Mouse (Mus musculus) kidney, postnatal 0 days (tissue): ENCODE measurements around the gene Zfp42. TPM values are rescaled to one million over a fixed set of nuclear protein-coding genes. Genes with fewer than 3 reads are reported as not detected.

Experiments
- ATAC-seq: fragments of 200-750 bp; cut with Nextera tagmentation; replicated peaks from 2 replicates; pipeline ENCODE4 v1.8.0; 2017; ENCODE audit warnings: low read depth, moderate number of reproducible peaks, moderate TSS enrichment, moderate library complexity; ENCODE audit not compliant: low FRiP score
- DNase-seq: peaks from one replicate; pipeline ENCODE4 v3.0.0-alpha.2; 2016; ENCODE audit warnings: low spot score
- H3K27ac ChIP-seq: fragments of 300-500 bp; sonication (generic); 2 replicates; pipeline ENCODE4 v1.5.1; 2014; ENCODE audit warnings: mild to moderate bottlenecking
- H3K27me3 ChIP-seq: fragments of 300-500 bp; sonication (generic); 2 replicates; pipeline ENCODE4 v1.6.1; 2014; ENCODE audit warnings: low read length, mixed read lengths; ENCODE audit not compliant: insufficient read depth
- H3K36me3 ChIP-seq: fragments of 300-500 bp; sonication (generic); 2 replicates; pipeline ENCODE4 v1.6.1; 2014; ENCODE audit warnings: low read length, mixed read lengths; ENCODE audit not compliant: insufficient read depth
- H3K4me1 ChIP-seq: fragments of 300-500 bp; sonication (generic); replicated peaks from 2 replicates; pipeline ENCODE4 v1.6.1; 2014; ENCODE audit warnings: antibody characterized with exemption, low read length, mixed read lengths; ENCODE audit not compliant: insufficient read depth
- H3K4me2 ChIP-seq: fragments of 300-500 bp; sonication (generic); 2 replicates; pipeline ENCODE4 v1.6.1; 2014; ENCODE audit warnings: mild to moderate bottlenecking, low read length, moderate library complexity, mixed read lengths
- H3K4me3 ChIP-seq: fragments of 300-500 bp; sonication (generic); replicated peaks from 2 replicates; pipeline ENCODE4 v1.5.1; 2014; ENCODE audit warnings: low read depth, low read length
- H3K9ac ChIP-seq: fragments of 300-500 bp; sonication (generic); 2 replicates; pipeline ENCODE4 v1.6.1; 2014; ENCODE audit warnings: low read depth, low read length
- H3K9me3 ChIP-seq: fragments of 300-500 bp; sonication (generic); replicated peaks from 2 replicates; pipeline ENCODE4 v1.6.1; 2016; ENCODE audit warnings: low read length, inconsistent platforms, mixed read lengths
- CTCF ChIP-seq: IDR thresholded peaks from 2 replicates; pipeline ENCODE4 v1.5.1; 2016; ENCODE audit warnings: antibody characterized with exemption, low read depth, mild to moderate bottlenecking, moderate library complexity
- WGBS: fragments of 180-500 bp; shearing (Covaris S2); extraction: QIAGEN DNeasy Blood & Tissue Kit; methylation state at CpG from one replicate; pipeline ENCODE4 v1.1.7; 2014; 5-methylcytosine and 5-hydroxymethylcytosine counted together
- polyA plus RNA-seq: library from polyadenylated mRNA; unstranded; fragments of >200 nt; fragmentation: Nextera tagmentation; extraction: Ambion mirVana; gene quantifications from 2 replicates; pipeline ENCODE4 v1.2.1, GENCODE M21; 2015

Gene Zfp42
- polyA plus RNA-seq, 1 experiment from 2014 or later = not detected

DNA sequence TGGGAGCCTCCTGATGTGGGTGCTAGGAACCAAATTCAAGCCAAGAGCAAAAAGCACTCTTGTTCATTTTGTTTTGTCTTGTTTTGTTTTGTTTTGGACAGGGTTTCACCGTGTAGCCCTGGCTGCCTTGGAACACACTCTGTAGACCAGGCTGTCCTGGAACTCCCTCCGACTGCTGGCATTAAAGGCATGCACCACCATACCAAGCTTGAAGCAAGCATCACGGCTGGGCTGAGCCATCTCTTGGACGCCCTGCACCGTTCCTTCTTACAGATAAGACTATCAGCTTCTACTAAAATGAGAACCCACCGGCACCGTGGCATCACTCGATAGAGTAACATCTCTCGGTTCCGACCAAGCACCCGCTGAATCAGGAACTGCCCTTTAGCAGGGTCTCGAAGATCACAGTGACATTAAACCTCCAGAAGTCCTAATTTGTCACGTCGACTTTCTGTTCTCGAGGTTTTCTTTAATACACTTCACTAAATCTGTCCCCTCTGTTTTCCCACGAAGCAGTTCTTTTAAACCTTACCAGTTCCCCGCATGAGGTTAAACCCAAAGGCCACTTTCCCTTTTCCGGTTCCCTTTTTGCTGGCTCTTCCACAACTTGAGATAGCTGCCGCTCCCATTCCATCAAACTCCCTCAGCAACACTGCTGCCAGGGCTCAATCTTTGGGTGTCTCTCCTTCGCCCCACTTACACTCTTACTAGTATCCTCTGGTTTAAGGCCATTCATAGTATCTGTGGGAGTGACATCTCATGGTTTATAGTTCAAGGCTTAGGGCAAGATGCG is 23.3 kb upstream of the Zfp42 start:
- 89% methylated on average over 21 of the region's 21 CpGs for WGBS
- no peak overlapping the region for H3K4me3 ChIP-seq
- ATAC-seq (no peak), DNase-seq (no peak)
- no peak overlapping the region for H3K9ac ChIP-seq
- no peaks in the 10 kb centered on the region for H3K9me3 ChIP-seq
- H3K27ac ChIP-seq = no peak overlapping the region
- no peaks in the 10 kb centered on the region for H3K36me3 ChIP-seq
- H3K4me1 ChIP-seq = no peaks in the 10 kb centered on the region
- no peaks in the 10 kb centered on the region for H3K27me3 ChIP-seq
- no peak overlapping the region for H3K4me2 ChIP-seq
- TF ChIP-seq CTCF = no peak

DNA sequence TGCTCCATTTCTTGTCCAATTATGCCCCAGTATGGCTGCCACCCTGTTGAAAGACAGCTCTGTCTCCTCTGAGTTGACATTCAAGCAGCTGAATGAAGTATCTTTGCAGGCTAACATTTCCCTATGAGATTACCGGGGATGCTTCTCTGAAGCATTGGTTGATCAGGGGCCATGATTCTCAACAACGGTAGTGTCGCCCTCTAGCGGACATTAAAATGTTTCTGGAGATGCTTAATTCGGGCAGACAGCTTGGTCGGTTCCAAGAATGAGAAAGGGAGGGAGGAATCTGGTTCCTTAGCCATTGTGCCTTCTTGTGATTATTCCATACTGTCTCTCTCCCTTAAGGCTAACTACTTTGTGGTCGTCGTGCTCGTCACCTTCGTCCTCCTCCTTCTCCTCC is 21.9 kb upstream of the Zfp42 start:
- ATAC-seq (no peak), DNase-seq (no peak)
- no peaks in the 10 kb centered on the region for H3K9me3 ChIP-seq
- H3K4me1 ChIP-seq = no peaks in the 10 kb centered on the region
- H3K4me2 ChIP-seq = no peak overlapping the region
- no peaks in the 10 kb centered on the region for H3K36me3 ChIP-seq
- TF ChIP-seq CTCF = no peak
- 81% methylated on average over 10 of the region's 10 CpGs for WGBS
- no peak overlapping the region for H3K9ac ChIP-seq
- no peak overlapping the region for H3K4me3 ChIP-seq
- H3K27me3 ChIP-seq = no peaks in the 10 kb centered on the region
- no peak overlapping the region for H3K27ac ChIP-seq

DNA sequence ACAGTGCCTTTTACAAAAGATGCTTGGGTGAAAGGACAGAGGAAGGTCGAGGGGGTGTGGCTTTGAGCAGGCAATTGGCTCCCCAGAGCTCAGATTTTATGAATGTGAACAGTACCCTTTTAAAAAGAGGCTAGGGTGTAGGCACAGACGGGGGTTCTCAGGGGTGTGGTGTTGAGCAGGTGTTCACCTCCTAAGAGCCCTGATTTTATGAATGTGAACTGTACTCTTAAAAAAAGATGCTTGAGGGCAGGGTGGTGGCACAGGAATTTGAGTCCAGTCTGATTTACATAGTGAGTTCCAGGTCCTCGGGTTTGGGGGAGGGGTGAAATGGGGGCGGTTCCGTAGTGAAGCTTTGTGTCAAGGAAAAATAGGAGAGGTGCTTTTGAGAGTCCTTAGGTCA is 14.0 kb upstream of the Zfp42 start:
- Histone ChIP-seq H3K27me3 (no peaks in the 10 kb centered on the region), H3K4me2 (no peak overlapping the region), H3K27ac (no peak overlapping the region), H3K4me1 (no peaks in the 10 kb centered on the region), H3K4me3 (no peak overlapping the region), H3K9ac (no peak overlapping the region), H3K9me3 (no peaks in the 10 kb centered on the region), H3K36me3 (no peaks in the 10 kb centered on the region)
- 78% methylated on average over 5 of the region's 5 CpGs for WGBS
- ATAC-seq (no peak), DNase-seq (no peak)
- no peak for TF ChIP-seq CTCF

DNA sequence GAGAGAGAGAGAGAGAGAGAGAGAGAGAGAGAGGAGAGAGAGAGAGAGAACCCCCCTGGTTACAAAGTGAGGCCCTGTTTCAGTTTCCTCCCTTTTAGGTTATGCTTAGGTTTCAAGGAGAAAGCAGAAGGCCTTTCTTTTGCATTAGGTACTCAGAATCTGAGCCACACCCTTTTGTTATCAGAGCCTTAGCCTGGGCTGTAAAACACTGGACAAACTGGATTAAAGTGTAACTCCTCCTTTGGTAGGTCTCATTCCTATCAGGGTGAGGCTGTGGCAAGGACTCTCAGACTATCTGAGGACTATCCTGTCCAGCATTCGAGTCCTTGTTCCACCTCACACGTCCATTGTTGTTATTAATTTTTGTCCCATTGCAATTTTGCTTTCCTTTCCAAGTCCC is 1.4 kb upstream of the Zfp42 start:
- Histone ChIP-seq H3K4me2 (no peak overlapping the region), H3K9ac (no peak overlapping the region), H3K4me3 (no peak overlapping the region), H3K27ac (no peak overlapping the region), H3K9me3 (no peaks in the 10 kb centered on the region), H3K4me1 (no peaks in the 10 kb centered on the region), H3K27me3 (no peaks in the 10 kb centered on the region), H3K36me3 (no peaks in the 10 kb centered on the region)
- WGBS = 88% methylated on average over 2 of the region's 2 CpGs
- ATAC-seq (no peak), DNase-seq (no peak)
- no peak for TF ChIP-seq CTCF

DNA sequence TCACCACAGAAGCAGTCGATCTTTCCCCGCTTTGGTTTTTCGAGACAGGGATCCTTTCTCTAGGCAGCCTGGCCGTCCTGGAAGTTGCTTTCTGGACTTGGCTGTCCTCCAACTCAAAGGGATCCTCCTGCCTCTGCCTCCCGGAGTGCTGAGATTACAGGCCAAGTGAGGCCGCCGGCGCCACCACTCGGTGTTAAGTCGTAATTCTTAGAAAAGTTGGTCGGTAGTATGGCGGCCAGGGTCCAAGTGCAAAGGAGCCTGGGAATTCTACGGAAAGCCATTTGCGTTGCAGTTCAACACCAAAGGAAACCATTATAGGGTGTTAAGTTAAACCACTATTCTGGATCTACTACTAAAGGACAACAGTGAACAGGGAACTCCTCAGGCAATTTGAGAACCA is 1.1 kb downstream of the Zfp42 start:
- 96% methylated on average over 14 of the region's 14 CpGs for WGBS
- TF ChIP-seq CTCF = no peak
- no peak overlapping the region for H3K27ac ChIP-seq
- no peaks in the 10 kb centered on the region for H3K27me3 ChIP-seq
- H3K9ac ChIP-seq = no peak overlapping the region
- H3K9me3 ChIP-seq = no peaks in the 10 kb centered on the region
- H3K4me3 ChIP-seq = no peak overlapping the region
- ATAC-seq (no peak), DNase-seq (no peak)
- H3K4me2 ChIP-seq = no peak overlapping the region
- H3K4me1 ChIP-seq = no peaks in the 10 kb centered on the region
- no peaks in the 10 kb centered on the region for H3K36me3 ChIP-seq

DNA sequence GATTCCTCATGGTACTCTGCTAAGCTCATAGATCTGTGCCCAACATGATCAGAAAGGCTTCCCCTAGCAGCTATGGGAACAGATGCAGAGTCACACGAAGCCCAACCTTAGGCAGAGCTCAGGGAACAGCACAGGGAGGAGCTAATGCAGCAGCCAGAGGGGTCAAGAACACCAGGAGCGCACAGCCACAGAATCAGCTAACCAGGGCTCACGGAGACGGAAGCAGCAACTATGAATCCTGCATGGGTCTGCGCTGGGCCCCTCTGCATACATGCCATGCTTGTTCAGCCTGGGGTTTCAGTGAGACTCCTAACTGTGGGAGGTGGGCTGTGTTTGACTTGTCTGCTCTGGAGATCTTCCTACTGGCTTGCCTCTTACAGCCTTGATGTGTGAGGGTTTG is 7.0 kb downstream of the Zfp42 start:
- no peak overlapping the region for H3K9ac ChIP-seq
- no peak for TF ChIP-seq CTCF
- no peaks in the 10 kb centered on the region for H3K9me3 ChIP-seq
- ATAC-seq = no peak
- H3K4me1 ChIP-seq = no peaks in the 10 kb centered on the region
- H3K27ac ChIP-seq = no peak overlapping the region
- H3K27me3 ChIP-seq = no peaks in the 10 kb centered on the region
- 50% methylated on average over 5 of the region's 5 CpGs for WGBS
- DNase-seq = no peak
- no peak overlapping the region for H3K4me2 ChIP-seq
- no peaks in the 10 kb centered on the region for H3K36me3 ChIP-seq
- no peak overlapping the region for H3K4me3 ChIP-seq

DNA sequence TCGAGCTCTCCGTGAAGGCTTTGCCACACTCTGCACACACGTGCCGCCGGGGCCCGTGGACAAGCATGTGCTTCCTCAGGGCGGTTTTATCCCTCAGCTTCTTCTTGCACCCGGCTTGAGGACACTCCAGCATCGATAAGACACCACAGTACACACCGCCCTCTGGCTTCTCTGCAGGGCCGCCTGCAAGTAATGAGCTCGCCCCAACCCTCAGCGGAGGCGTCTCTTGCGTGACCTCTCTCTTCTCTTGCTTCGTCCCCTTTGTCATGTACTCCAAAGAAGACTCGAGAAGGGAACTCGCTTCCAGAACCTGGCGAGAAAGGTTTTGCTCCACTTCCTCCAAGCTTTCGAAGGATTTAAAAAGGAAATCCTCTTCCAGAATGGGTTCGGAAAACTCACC is 11.0 kb downstream of the Zfp42 start:
- Histone ChIP-seq H3K4me1 (no peaks in the 10 kb centered on the region), H3K27ac (no peak overlapping the region), H3K9me3 (no peaks in the 10 kb centered on the region), H3K4me2 (no peak overlapping the region), H3K36me3 (no peaks in the 10 kb centered on the region), H3K4me3 (no peak overlapping the region), H3K9ac (no peak overlapping the region), H3K27me3 (no peaks in the 10 kb centered on the region)
- WGBS = 92% methylated on average over 21 of the region's 21 CpGs
- TF ChIP-seq CTCF = no peak
- DNase-seq = no peak
- ATAC-seq = no peak
